Mouse (Mus musculus) midbrain, embryonic 11.5 days (tissue): ENCODE results near the gene Pfn2. TPM values are rescaled to one million over a fixed set of nuclear protein-coding genes. Genes with fewer than 3 reads are reported as not detected.

Experiments
- ATAC-seq: fragments of 200-750 bp; cut with Nextera tagmentation; 2 replicates; pipeline ENCODE4 v1.8.0; 2017; ENCODE audit warnings: moderate TSS enrichment, moderate library complexity; ENCODE audit not compliant: low FRiP score
- DNase-seq: peaks from one replicate; pipeline ENCODE4 v3.0.0; 2015; ENCODE audit warnings: low spot score; ENCODE audit errors: missing footprints
- H3K27ac ChIP-seq: fragments of 300-500 bp; sonication (generic); 2 replicates; pipeline ENCODE4 v1.5.1; 2014; ENCODE audit warnings: low read depth, low read length
- H3K27me3 ChIP-seq: fragments of 300-500 bp; sonication (generic); 2 replicates; pipeline ENCODE4 v1.6.1; 2014; ENCODE audit warnings: mild to moderate bottlenecking, low read length, moderate library complexity, mixed read lengths; ENCODE audit not compliant: control insufficient read depth, insufficient read depth
- H3K36me3 ChIP-seq: fragments of 300-500 bp; sonication (generic); 2 replicates; pipeline ENCODE4 v1.6.1; 2014; ENCODE audit warnings: mild to moderate bottlenecking, low read length, moderate library complexity, mixed read lengths; ENCODE audit not compliant: control insufficient read depth, insufficient read depth
- H3K4me1 ChIP-seq: fragments of 300-500 bp; sonication (generic); 2 replicates; pipeline ENCODE4 v1.6.1; 2014; ENCODE audit warnings: low read length; ENCODE audit not compliant: control insufficient read depth, insufficient read depth
- H3K4me2 ChIP-seq: fragments of 300-500 bp; sonication (generic); 2 replicates; pipeline ENCODE4 v1.6.1; 2014; ENCODE audit warnings: mild to moderate bottlenecking, moderate library complexity
- H3K4me3 ChIP-seq: fragments of 300-500 bp; sonication (generic); 2 replicates; pipeline ENCODE4 v1.5.1; 2014; ENCODE audit warnings: low read depth, low read length
- H3K9ac ChIP-seq: fragments of 300-500 bp; sonication (generic); 2 replicates; pipeline ENCODE4 v1.6.1; 2014; ENCODE audit warnings: low read length
- H3K9me3 ChIP-seq: fragments of 300-500 bp; sonication (generic); 2 replicates; pipeline ENCODE4 v1.6.1; 2016; ENCODE audit warnings: low read length; ENCODE audit not compliant: control insufficient read depth
- WGBS: fragments of 180-500 bp; shearing (Covaris S2); extraction: QIAGEN DNeasy Blood & Tissue Kit; methylation state at CpG from one replicate; pipeline ENCODE4 v1.1.7; 2014; 5-methylcytosine and 5-hydroxymethylcytosine counted together
- polyA plus RNA-seq: library from polyadenylated mRNA; unstranded; fragments of >200 nt; fragmentation: Nextera tagmentation; extraction: Ambion mirVana; gene quantifications from 2 replicates; pipeline ENCODE4 v1.2.1, GENCODE M21; 2014

The Pfn2 gene
- polyA plus RNA-seq = 305 and 315 TPM in 2 replicates

DNA sequence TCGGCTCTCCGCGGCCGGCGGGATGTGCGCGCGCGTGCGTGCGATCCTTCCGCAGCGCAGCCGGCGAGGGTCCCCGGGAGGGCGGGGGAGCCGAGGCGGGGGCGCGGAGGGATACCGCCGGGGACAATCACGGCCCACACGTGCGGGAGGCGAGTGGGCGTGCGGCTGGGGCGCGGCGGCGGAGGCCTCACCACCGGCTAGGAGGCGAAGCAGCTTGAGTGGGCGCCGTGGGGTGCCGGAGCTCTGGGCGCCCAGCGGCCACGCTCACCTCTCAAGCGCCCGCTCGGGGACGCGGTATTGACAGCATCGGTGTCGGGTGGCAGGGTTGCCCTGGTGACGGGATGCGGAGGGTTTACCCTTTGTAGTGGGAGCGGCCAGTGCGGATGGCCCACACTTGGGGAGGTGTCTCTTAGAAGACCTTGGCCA is at the start of gene Pfn2:
Pfn2 (minus strand) TSS at position 320 of the 426 bp plus-strand sequence.
- ATAC-seq (peak; percentile 88), DNase-seq (peak; percentile 98)
- Histone ChIP-seq H3K9ac (peak within 1 kb of the TSS; percentile 84), H3K4me1 (peaks cover 11% of the 10 kb centered on the region), H3K27me3 (no peaks in the 10 kb centered on the region), H3K9me3 (no peaks in the 10 kb centered on the region), H3K36me3 (peaks cover 8% of the 10 kb centered on the region), H3K27ac (peak within 1 kb of the TSS; percentile 94), H3K4me3 (peak within 1 kb of the TSS; percentile 79), H3K4me2 (peak within 1 kb of the TSS; percentile 43)
- under 1% methylated on average over 42 of the region's 52 CpGs for WGBS

DNA sequence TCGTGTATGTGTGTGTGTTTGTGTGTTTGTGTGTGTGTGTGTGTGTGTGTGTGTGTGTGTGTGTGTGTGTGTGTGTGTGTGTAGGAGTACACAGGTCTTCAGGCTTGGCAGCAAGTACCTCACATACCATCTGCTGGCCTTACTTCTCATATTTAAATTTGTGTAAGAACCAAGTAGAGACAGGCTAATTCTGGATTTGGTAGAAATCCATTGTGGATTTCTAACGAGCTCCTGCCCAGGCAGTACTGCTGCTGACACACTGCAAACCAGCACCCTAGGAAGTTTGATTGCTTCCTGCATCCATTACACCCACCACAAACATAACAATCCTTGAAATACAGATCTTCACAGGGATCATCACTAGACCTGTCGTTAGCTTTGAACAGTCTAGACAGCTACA is 35.1 kb upstream of the Pfn2 start:
- ATAC-seq = no peak
- no peaks in the 10 kb centered on the region for H3K9me3 ChIP-seq
- no peak overlapping the region for H3K27ac ChIP-seq
- DNase-seq = no peak
- H3K36me3 ChIP-seq = no peaks in the 10 kb centered on the region
- WGBS = 88% methylated on average over 3 of the region's 3 CpGs
- H3K27me3 ChIP-seq = no peaks in the 10 kb centered on the region
- no peaks in the 10 kb centered on the region for H3K4me1 ChIP-seq
- H3K4me2 ChIP-seq = no peak overlapping the region
- no peak overlapping the region for H3K4me3 ChIP-seq
- no peak overlapping the region for H3K9ac ChIP-seq

DNA sequence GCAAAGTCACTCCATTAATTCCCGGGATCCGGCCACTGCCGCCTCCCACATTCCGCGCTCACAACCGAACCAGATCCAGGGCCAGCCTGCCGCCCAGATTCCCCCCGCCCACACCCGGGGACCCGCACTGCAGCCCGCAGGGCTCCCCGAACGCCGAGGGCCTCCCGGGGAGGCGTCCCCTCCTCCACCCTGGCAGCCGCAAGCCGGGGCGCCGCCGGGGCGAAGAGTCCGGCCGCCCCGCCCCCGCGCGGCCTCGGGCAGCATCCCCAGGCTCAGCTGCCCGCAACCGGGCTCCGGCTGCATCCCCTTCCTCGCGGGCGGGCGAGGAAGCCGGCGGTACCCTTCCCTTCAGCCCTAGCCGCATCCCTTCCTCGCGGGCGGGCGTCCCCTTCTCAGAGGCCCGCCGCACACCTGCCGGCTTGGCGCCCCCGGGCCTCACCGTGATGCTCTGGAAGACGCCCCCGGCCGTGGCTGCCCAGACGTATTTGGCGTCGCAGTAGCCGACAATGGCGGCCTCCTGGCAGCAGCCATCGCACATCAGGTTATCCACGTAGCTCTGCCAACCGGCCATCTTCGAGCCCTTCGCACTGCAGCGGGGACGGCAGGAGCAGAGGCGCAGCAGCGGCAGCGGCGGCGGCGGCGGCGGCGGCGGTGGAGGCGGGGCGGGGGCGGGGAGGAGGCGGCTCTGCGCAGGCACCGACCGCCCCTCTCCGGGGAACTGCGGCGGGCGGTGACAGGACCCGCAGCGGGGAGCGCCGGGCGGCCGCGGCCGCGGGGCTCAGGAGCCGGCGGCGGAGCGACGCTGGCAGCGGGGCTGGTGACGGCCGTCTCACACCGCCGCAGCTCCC is 743 bp downstream of the Pfn2 start:
- H3K36me3 ChIP-seq = peaks cover 15% of the 10 kb centered on the region
- under 1% methylated on average over 75 of the region's 104 CpGs for WGBS
- ATAC-seq = peak; percentile 88
- peak overlapping the region; percentile 43 for H3K4me2 ChIP-seq
- peak; percentile 98 for DNase-seq
- no peaks in the 10 kb centered on the region for H3K9me3 ChIP-seq
- no peaks in the 10 kb centered on the region for H3K27me3 ChIP-seq
- H3K9ac ChIP-seq = peak overlapping the region; percentile 84
- H3K27ac ChIP-seq = peak overlapping the region; percentile 94
- peak overlapping the region; percentile 79 for H3K4me3 ChIP-seq
- H3K4me1 ChIP-seq = peaks cover 11% of the 10 kb centered on the region

DNA sequence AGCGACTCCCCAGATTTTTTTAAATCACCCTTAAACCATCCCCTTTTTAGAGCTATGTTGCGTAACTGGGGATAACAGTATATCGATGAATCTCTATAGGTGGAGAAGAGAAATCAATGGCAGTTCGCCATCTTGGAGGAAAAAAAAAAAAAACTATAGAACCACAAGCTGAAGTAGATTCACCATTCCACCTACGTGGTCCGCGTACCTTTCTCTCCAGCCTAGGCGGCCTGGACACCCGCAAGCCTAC is 1.3 kb downstream of the Pfn2 start:
- ATAC-seq (no peak), DNase-seq (no peak)
- Histone ChIP-seq H3K27me3 (no peaks in the 10 kb centered on the region), H3K27ac (peak overlapping the region; percentile 94), H3K9me3 (no peaks in the 10 kb centered on the region), H3K9ac (peak overlapping the region; percentile 84), H3K36me3 (peaks cover 15% of the 10 kb centered on the region), H3K4me3 (peak overlapping the region; percentile 79), H3K4me2 (peak overlapping the region; percentile 43), H3K4me1 (peaks cover 11% of the 10 kb centered on the region)
- under 1% methylated on average over 9 of the region's 9 CpGs for WGBS

DNA sequence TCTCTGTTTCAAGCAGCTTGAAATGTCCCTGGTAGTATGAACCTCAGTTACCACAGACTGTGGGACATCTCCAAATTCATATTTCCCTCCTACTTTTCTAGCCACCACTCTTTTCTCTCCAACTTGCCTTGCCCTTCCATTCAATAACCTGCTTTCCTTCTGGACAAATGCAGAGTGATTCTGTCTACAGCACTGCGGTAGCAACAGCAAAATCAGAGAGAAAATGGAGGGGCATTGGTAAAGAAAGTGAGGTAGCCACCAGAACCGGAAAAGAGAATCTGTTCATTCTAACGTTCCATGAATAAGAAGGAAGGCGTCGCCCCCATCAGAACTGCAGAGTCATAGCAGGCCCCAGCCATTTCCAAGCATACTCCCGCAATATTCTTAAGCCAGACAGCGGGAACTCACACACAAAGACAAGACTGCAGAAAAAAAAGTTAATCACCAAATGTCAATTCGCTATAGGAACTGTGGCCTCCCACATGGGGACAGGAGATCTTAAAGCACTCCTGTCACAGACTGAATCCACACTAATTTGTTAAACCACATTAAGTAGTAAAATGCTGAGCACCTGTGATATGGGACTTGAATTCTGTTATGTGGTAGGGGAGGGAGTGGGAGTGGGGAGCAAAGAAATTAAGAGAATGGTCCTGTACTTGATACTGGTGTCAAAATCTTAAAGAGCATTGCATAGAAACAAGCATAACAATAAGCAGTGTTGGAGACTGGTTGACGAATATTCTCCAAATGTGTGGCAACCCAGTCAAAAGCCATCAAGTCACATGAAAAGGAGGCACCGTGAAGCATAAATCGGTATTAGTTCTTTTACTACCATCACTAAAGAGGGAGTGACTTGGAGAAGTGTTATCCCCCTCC is 1.9 kb downstream of the Pfn2 start:
- ATAC-seq (no peak), DNase-seq (peak; percentile 91)
- Histone ChIP-seq H3K36me3 (peaks cover 15% of the 10 kb centered on the region), H3K27ac (peak overlapping the region; percentile 94), H3K27me3 (no peaks in the 10 kb centered on the region), H3K4me1 (peaks cover 11% of the 10 kb centered on the region), H3K4me3 (peak overlapping the region; percentile 79), H3K4me2 (peak overlapping the region; percentile 43), H3K9ac (peak overlapping the region; percentile 84), H3K9me3 (no peaks in the 10 kb centered on the region)
- WGBS = 8% methylated on average over 11 of the region's 11 CpGs

DNA sequence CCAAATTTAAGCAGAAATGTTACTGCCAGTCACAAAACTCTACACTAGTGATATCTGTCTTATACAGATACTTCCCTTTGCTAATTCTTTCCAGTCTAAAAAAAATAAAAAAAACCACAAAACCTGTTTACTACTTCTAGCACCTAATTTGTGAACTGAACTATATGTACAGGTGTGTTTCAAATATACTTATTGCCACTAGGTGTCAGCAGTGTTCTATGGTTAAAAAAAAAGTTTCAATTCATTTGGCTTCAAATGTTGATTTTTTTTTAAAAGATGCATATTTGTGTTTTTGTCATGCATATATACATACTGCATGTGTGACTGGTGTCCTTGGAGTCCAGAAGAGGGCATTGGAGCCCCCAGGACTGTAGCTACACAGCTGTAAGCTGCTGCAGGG is 4.1 kb downstream of the Pfn2 start:
- no peak overlapping the region for H3K4me2 ChIP-seq
- peaks cover 15% of the 10 kb centered on the region for H3K36me3 ChIP-seq
- H3K27me3 ChIP-seq = no peaks in the 10 kb centered on the region
- H3K4me3 ChIP-seq = no peak overlapping the region
- no peak overlapping the region for H3K9ac ChIP-seq
- H3K27ac ChIP-seq = no peak overlapping the region
- H3K4me1 ChIP-seq = peaks cover 11% of the 10 kb centered on the region
- no peak for ATAC-seq
- H3K9me3 ChIP-seq = no peaks in the 10 kb centered on the region
- DNase-seq = peak; percentile 85

DNA sequence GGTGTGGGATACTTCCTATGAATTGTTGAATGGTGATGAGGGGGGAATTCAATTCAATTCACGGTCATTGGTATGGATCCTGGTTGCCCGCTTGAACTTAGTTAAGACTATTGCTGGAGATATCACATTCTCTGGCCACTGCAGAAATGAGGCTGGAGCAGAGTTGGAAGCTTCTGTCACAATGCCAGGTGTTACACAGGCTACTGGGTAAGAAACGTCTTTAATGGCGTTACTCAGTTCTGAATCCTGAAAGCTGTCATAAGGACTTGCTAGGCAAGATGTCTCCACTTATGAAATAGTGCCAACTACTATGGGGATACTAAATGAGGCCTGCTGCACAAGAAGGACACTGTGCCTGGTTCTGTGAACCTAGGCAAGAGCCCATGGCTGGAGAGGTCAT is 11.0 kb downstream of the Pfn2 start:
- Histone ChIP-seq H3K27ac (no peak overlapping the region), H3K4me1 (no peaks in the 10 kb centered on the region), H3K9ac (no peak overlapping the region), H3K4me3 (no peak overlapping the region), H3K36me3 (no peaks in the 10 kb centered on the region), H3K4me2 (no peak overlapping the region), H3K27me3 (no peaks in the 10 kb centered on the region), H3K9me3 (no peaks in the 10 kb centered on the region)
- ATAC-seq (no peak), DNase-seq (peak; percentile 57)
- WGBS = 94% methylated on average over 4 of the region's 4 CpGs

DNA sequence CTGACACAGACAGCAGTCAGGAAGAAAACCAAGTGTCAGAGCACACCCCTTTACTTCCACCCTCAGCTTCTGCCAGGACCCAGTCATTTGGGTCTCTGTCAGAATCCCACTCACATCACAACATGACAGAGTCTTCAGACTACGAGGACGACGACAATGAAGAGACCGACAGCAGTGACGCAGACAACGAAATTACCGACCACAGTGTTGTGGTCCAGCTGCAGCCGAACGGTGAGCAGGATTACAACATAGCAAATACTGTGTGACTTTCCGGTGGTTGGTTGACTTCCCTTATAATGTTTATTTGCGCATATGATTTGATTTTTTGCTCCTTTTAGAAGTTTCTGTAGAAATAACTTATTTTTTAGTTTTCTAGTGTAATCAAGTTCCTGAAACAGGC is 14.3 kb downstream of the Pfn2 start:
- no peak for DNase-seq
- Histone ChIP-seq H3K27ac (no peak overlapping the region), H3K4me3 (no peak overlapping the region), H3K4me2 (no peak overlapping the region), H3K4me1 (no peaks in the 10 kb centered on the region), H3K27me3 (no peaks in the 10 kb centered on the region), H3K9ac (no peak overlapping the region), H3K9me3 (no peaks in the 10 kb centered on the region), H3K36me3 (no peaks in the 10 kb centered on the region)
- 87% methylated on average over 11 of the region's 11 CpGs for WGBS
- ATAC-seq = no peak

DNA sequence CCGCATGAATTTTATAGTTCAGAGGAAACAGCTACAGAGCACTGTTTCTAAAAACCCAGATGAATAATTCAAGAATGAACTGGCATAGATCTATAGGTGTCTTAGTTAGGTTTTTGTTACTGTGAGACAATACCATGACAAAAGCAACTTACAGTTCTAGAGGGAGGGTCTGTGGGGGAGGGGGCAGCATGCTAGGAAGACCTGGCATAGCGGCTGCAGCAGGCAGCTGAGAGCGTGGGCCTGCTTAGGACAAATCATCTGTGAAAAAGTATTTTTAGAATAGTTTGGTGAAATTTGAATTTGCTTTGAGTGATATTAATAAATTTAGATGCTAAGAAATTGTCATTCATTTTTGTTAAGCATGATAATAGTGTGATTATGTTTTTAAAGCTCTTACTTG is 22.0 kb downstream of the Pfn2 start:
- Histone ChIP-seq H3K27ac (no peak overlapping the region), H3K27me3 (no peaks in the 10 kb centered on the region), H3K9me3 (no peaks in the 10 kb centered on the region), H3K36me3 (no peaks in the 10 kb centered on the region), H3K9ac (no peak overlapping the region), H3K4me1 (no peaks in the 10 kb centered on the region), H3K4me3 (no peak overlapping the region), H3K4me2 (no peak overlapping the region)
- no peak for ATAC-seq
- DNase-seq = no peak
- 89% methylated on average over 3 of the region's 3 CpGs for WGBS
